ENCODE assay signal across 8 mouse cellular contexts in genomic region chr7:115366910-115367309, GRCm38 (mm10).
DNase-seq lines count a peak whose midpoint lies in the region; ATAC-seq lines count a peak whose summit lies in the region.

No protein-coding gene starts in this region.

- peak; percentile 36 to 72 for DNase-seq in left cerebral cortex, adult 18-20 months (ENCODE audit: low spot score in 2 of 2)
- no peak for DNase-seq in left cerebral cortex, adult 11 months (ENCODE audit: low spot score)
- peak; percentile 16 for DNase-seq in c-Kit-positive CD71-negative TER-119-negative erythroid progenitor cells, embryonic 14.5 days (ENCODE audit: low read depth)
- DNase-seq in frontal cortex, postnatal 36 days (ENCODE audit: low spot score in 2 of 2), result peak; percentile 38 to 54
- DNase-seq in kidney, adult 9 months, result peak; percentile 54
- DNase-seq in lung, adult 18-20 months, result peak; percentile 26 to 29
- peak; percentile 37 for DNase-seq in right cerebral cortex, postnatal 25 days

- ATAC-seq in erythroid progenitor cell, adult 5-6 weeks (replicated peaks; ENCODE audit: low FRiP score, poor library complexity, severe bottlenecking), result no peak
